Mouse (Mus musculus) heart, embryonic 11.5 days (tissue): ENCODE measurements around the gene Acin1. TPM values are rescaled to one million over a fixed set of nuclear protein-coding genes. Genes with fewer than 3 reads are reported as not detected.

Experiments
- ATAC-seq: fragments of 200-750 bp; cut with Nextera tagmentation; replicated peaks from 2 replicates; pipeline ENCODE4 v1.8.0; 2017; ENCODE audit warnings: moderate library complexity; ENCODE audit not compliant: insufficient number of reproducible peaks, low FRiP score, low TSS enrichment
- H3K27ac ChIP-seq: fragments of 300-500 bp; sonication (generic); 2 replicates; pipeline ENCODE4 v1.5.1; 2014; ENCODE audit warnings: mild to moderate bottlenecking, low read depth, low read length
- H3K27me3 ChIP-seq: fragments of 300-500 bp; sonication (generic); 2 replicates; pipeline ENCODE4 v1.6.1; 2014; ENCODE audit warnings: mild to moderate bottlenecking, low read length, mixed read lengths; ENCODE audit not compliant: control insufficient read depth, insufficient read depth
- H3K36me3 ChIP-seq: fragments of 300-500 bp; sonication (generic); 2 replicates; pipeline ENCODE4 v1.6.1; 2014; ENCODE audit warnings: mild to moderate bottlenecking, low read length, moderate library complexity, mixed read lengths; ENCODE audit not compliant: control insufficient read depth, insufficient read depth
- H3K4me1 ChIP-seq: fragments of 300-500 bp; sonication (generic); 2 replicates; pipeline ENCODE4 v1.6.1; 2014; ENCODE audit warnings: low read length; ENCODE audit not compliant: control insufficient read depth, insufficient read depth
- H3K4me2 ChIP-seq: fragments of 300-500 bp; sonication (generic); 2 replicates; pipeline ENCODE4 v1.6.1; 2014; ENCODE audit warnings: mild to moderate bottlenecking, moderate library complexity
- H3K4me3 ChIP-seq: fragments of 300-500 bp; sonication (generic); 2 replicates; pipeline ENCODE4 v1.5.1; 2014; ENCODE audit warnings: low read depth, low read length
- H3K9ac ChIP-seq: fragments of 300-500 bp; sonication (generic); 2 replicates; pipeline ENCODE4 v1.6.1; 2014; ENCODE audit warnings: mild to moderate bottlenecking, low read depth, low read length, moderate library complexity
- H3K9me3 ChIP-seq: fragments of 300-500 bp; sonication (generic); replicated peaks from 2 replicates; pipeline ENCODE4 v1.6.1; 2016; ENCODE audit warnings: low read length; ENCODE audit not compliant: control insufficient read depth
- WGBS: fragments of 180-500 bp; shearing (Covaris S2); extraction: QIAGEN DNeasy Blood & Tissue Kit; methylation state at CpG from one replicate; pipeline ENCODE4 v1.1.7; 2014; ENCODE audit not compliant: insufficient replicate concordance; 5-methylcytosine and 5-hydroxymethylcytosine counted together
- polyA plus RNA-seq: library from polyadenylated mRNA; unstranded; fragments of >200 nt; fragmentation: Nextera tagmentation; extraction: Ambion mirVana; gene quantifications from 2 replicates; pipeline ENCODE4 v1.2.1, GENCODE M21; 2014

The Acin1 gene
- polyA plus RNA-seq, 1 experiment from 2014 or later, result 96.8 TPM

- Histone ChIP-seq H3K36me3 (no peaks in the 10 kb centered on the region), H3K27ac (peak overlapping the region; percentile 54), H3K4me2 (peak overlapping the region; percentile 44), H3K27me3 (peaks cover 3% of the 10 kb centered on the region), H3K4me1 (peaks cover 23% of the 10 kb centered on the region), H3K9ac (peak overlapping the region; percentile 31), H3K9me3 (no peaks in the 10 kb centered on the region), H3K4me3 (no peak overlapping the region)
- no peak for ATAC-seq
- WGBS, result 22% methylated on average over 17 of the region's 17 CpGs
These were observed 20.0 kb upstream of the Acin1 start for GRCm38 (mm10) chr14:54706589-54707320.

- H3K4me3 ChIP-seq, result no peak overlapping the region
- 10% methylated on average over 5 of the region's 5 CpGs for WGBS
- H3K9ac ChIP-seq, result no peak overlapping the region
- 0 out of 2 replicates have a peak overlapping the region, but pooled peaks have one; percentile 3 for H3K27ac ChIP-seq
- peak; percentile 76 for ATAC-seq
- no peaks in the 10 kb centered on the region for H3K36me3 ChIP-seq
- H3K4me2 ChIP-seq, result peak overlapping the region; percentile 22
- H3K9me3 ChIP-seq, result no peaks in the 10 kb centered on the region
- peaks cover 3% of the 10 kb centered on the region; the same call in 1 of the 2 replicates for H3K27me3 ChIP-seq
- peaks cover 26% of the 10 kb centered on the region for H3K4me1 ChIP-seq
These were observed 19.1 kb upstream of the Acin1 start for GRCm38 (mm10) chr14:54705844-54706243.

- H3K4me1 ChIP-seq, result peaks cover 27% of the 10 kb centered on the region
- H3K4me2 ChIP-seq, result no peak overlapping the region
- WGBS, result 56% methylated on average over 10 of the region's 10 CpGs
- no peaks in the 10 kb centered on the region for H3K9me3 ChIP-seq
- H3K27me3 ChIP-seq, result peaks cover 3% of the 10 kb centered on the region; the same call in 1 of the 2 replicates
- no peak overlapping the region for H3K27ac ChIP-seq
- H3K36me3 ChIP-seq, result no peaks in the 10 kb centered on the region
- ATAC-seq, result no peak
- no peak overlapping the region for H3K4me3 ChIP-seq
- no peak overlapping the region for H3K9ac ChIP-seq
These were observed 16.5 kb upstream of the Acin1 start for GRCm38 (mm10) chr14:54703207-54703606.

GRCm38 (mm10) chr14:54701298-54701697 is 14.6 kb upstream of the Acin1 start:
- H3K27me3 ChIP-seq, result peaks cover 3% of the 10 kb centered on the region; the same call in 1 of the 2 replicates
- H3K9ac ChIP-seq, result no peak overlapping the region
- H3K4me3 ChIP-seq, result no peak overlapping the region
- H3K9me3 ChIP-seq, result no peaks in the 10 kb centered on the region
- WGBS, result 8% methylated on average over 6 of the region's 6 CpGs
- peak overlapping the region; percentile 11; the same call in 1 of the 2 replicates for H3K4me2 ChIP-seq
- H3K4me1 ChIP-seq, result peaks cover 15% of the 10 kb centered on the region
- H3K36me3 ChIP-seq, result no peaks in the 10 kb centered on the region
- no peak overlapping the region for H3K27ac ChIP-seq
- no peak for ATAC-seq

- peaks cover 5% of the 10 kb centered on the region; the same call in 1 of the 2 replicates for H3K4me1 ChIP-seq
- no peak for ATAC-seq
- WGBS, result 37% methylated on average over 3 of the region's 3 CpGs
- H3K27ac ChIP-seq, result no peak overlapping the region
- no peak overlapping the region for H3K4me2 ChIP-seq
- H3K4me3 ChIP-seq, result no peak overlapping the region
- H3K36me3 ChIP-seq, result no peaks in the 10 kb centered on the region
- no peaks in the 10 kb centered on the region for H3K9me3 ChIP-seq
- H3K9ac ChIP-seq, result no peak overlapping the region
- H3K27me3 ChIP-seq, result peaks cover 3% of the 10 kb centered on the region; the same call in 1 of the 2 replicates
These were observed 12.9 kb upstream of the Acin1 start for GRCm38 (mm10) chr14:54699586-54699985.

GRCm38 (mm10) chr14:54698733-54699132 is 12.0 kb upstream of the Acin1 start, which contains the start of gene Gm29776:
TSS of gene Gm29776 (minus strand) at chr14:54698833.
- Histone ChIP-seq H3K4me1 (peaks cover 5% of the 10 kb centered on the region; the same call in 1 of the 2 replicates), H3K36me3 (no peaks in the 10 kb centered on the region), H3K27me3 (peaks cover 3% of the 10 kb centered on the region; the same call in 1 of the 2 replicates), H3K4me2 (no peak within 1 kb of the TSS), H3K9ac (no peak within 1 kb of the TSS), H3K9me3 (no peaks in the 10 kb centered on the region), H3K27ac (no peak within 1 kb of the TSS), H3K4me3 (no peak within 1 kb of the TSS)
- ATAC-seq, result no peak
- WGBS, result 62% methylated on average over 4 of the region's 4 CpGs

GRCm38 (mm10) chr14:54696752-54697151 is 10.0 kb upstream of the Acin1 start:
- Histone ChIP-seq H3K27ac (no peak overlapping the region), H3K9me3 (no peaks in the 10 kb centered on the region), H3K9ac (no peak overlapping the region), H3K4me3 (no peak overlapping the region), H3K27me3 (no peaks in the 10 kb centered on the region), H3K36me3 (peaks cover 4% of the 10 kb centered on the region; the same call in 1 of the 2 replicates), H3K4me1 (peaks cover 5% of the 10 kb centered on the region; the same call in 1 of the 2 replicates), H3K4me2 (no peak overlapping the region)
- ATAC-seq, result no peak
- WGBS, result 77% methylated on average over 4 of the region's 4 CpGs

- Histone ChIP-seq H3K27me3 (no peaks in the 10 kb centered on the region), H3K36me3 (peaks cover 8% of the 10 kb centered on the region; the same call in 1 of the 2 replicates), H3K4me2 (no peak overlapping the region), H3K4me1 (no peaks in the 10 kb centered on the region), H3K4me3 (no peak overlapping the region), H3K9ac (no peak overlapping the region), H3K9me3 (no peaks in the 10 kb centered on the region), H3K27ac (no peak overlapping the region)
- ATAC-seq, result no peak
- 58% methylated on average over 6 of the region's 6 CpGs for WGBS
These were observed 8.3 kb upstream of the Acin1 start for GRCm38 (mm10) chr14:54695042-54695441.
